Mouse (Mus musculus) G1E (cell line): ENCODE results near the gene Ugdh.

Experiments used
- CTCF ChIP-seq: IDR thresholded peaks from 2 replicates; pipeline ENCODE4 v1.5.1; 2012; ENCODE audit warnings: low read depth, low read length, inconsistent platforms, mixed read lengths
- GATA1 ChIP-seq: IDR thresholded peaks from 2 replicates; pipeline ENCODE4 v1.6.1; 2012; ENCODE audit warnings: borderline replicate concordance, low read length, inconsistent platforms, mixed read lengths
- POLR2AphosphoS5 ChIP-seq: IDR thresholded peaks from 2 replicates; pipeline ENCODE4 v1.6.1; 2012; ENCODE audit warnings: low read depth, low read length, inconsistent platforms; ENCODE audit not compliant: insufficient replicate concordance
- TAL1 ChIP-seq: conservative IDR thresholded peaks from 2 replicates; pipeline ENCODE4 v1.6.1; 2012; ENCODE audit warnings: low read depth, low read length, inconsistent platforms, mixed read lengths

DNA sequence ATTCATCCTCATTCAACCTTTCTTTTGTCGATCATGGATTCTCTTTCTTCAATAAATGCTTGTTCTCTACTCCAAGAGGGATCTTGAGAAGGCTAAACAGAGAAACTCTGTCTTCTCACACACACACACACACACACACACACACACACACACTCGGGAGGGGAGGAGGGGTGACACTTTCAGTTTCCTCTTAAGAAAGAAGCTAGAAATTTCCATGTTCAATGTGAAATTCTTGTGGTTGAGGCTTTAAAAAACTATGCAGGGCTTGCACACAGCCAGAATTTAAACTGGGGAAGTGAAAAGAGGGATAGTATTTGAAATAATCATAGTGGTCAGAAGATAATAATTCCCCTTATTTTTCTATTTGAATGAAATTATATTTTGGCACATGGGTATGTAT lies 40.1 kb upstream of the Ugdh start:
- TF ChIP-seq CTCF (no peak), POLR2AphosphoS5 (no peak), TAL1 (no peak), GATA1 (no peak)
